Mouse (Mus musculus) CH12.LX (cell line): ENCODE measurements around the gene Bst1.

Source experiments
- CHD2 ChIP-seq: IDR thresholded peaks from 2 replicates; pipeline ENCODE4 v1.6.1; 2011; ENCODE audit warnings: low read length, improper control_type of control experiment
- CTCF ChIP-seq, 2 experiments: IDR thresholded peaks in 1 of 2; conservative IDR thresholded peaks in 1 of 2; 2 replicates each; pipeline ENCODE4 v1.5.1; 2011 to 2012; ENCODE audit warnings: low read depth in 2 of 2, low read length in 2 of 2, improper control_type of control experiment in 1 of 2, inconsistent platforms in 1 of 2, mild to moderate bottlenecking in 1 of 2, moderate library complexity in 1 of 2
- ELF1 ChIP-seq: IDR thresholded peaks from 2 replicates; pipeline ENCODE4 v1.6.1; 2014; ENCODE audit warnings: low read depth, mild to moderate bottlenecking, inconsistent platforms, low read length, improper control_type of control experiment
- EP300 ChIP-seq: IDR thresholded peaks from 2 replicates; pipeline ENCODE4 v1.6.1; 2011; ENCODE audit warnings: low read length, improper control_type of control experiment
- MAX ChIP-seq: IDR thresholded peaks from 2 replicates; pipeline ENCODE4 v1.6.1; 2011; ENCODE audit warnings: low read length, improper control_type of control experiment
- MEF2A ChIP-seq: IDR thresholded peaks from 2 replicates; pipeline ENCODE4 v1.6.1; 2014; ENCODE audit warnings: low read depth, mild to moderate bottlenecking, inconsistent platforms, low read length, improper control_type of control experiment, borderline replicate concordance
- NELFE ChIP-seq: IDR thresholded peaks from 2 replicates; pipeline ENCODE4 v1.6.1; 2011; ENCODE audit warnings: low read depth, low read length, improper control_type of control experiment
- POLR2A ChIP-seq: IDR thresholded peaks from 2 replicates; pipeline ENCODE4 v1.6.1; 2011; ENCODE audit warnings: low read depth, mild to moderate bottlenecking, improper control_type of control experiment, low read length

DNA sequence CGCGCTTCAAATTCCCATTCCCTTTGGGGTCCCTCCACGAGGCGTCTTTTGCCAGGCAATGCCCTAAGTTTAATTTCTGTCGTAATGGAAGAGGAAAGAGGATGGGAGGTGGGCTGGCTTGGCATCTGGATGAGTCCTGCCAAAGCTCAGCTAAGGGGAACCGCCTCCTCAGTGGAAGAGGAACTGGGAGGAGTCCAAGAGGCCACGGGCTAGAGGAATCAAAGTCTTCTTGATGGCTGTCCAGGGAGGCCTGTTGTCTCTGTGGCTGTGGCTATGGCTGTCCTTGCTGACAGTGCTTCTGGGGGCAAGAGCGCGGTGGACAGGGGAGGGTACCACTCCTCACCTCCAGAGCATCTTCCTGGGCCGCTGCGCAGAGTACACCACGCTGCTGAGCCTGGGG is at the start of gene Bst1:
- TF ChIP-seq POLR2A = no peak
- no peak for TF ChIP-seq MEF2A
- no peak for TF ChIP-seq CTCF (conservative IDR thresholded peaks at IDR 0.05 in 1 of 2, IDR thresholded peaks at IDR 0.05 in 1 of 2; ENCODE audit: low read depth in 2 of 2, low read length in 2 of 2)
- no peak for TF ChIP-seq EP300
- no peak for TF ChIP-seq ELF1
- no peak for TF ChIP-seq NELFE
- TF ChIP-seq MAX = no peak
- no peak for TF ChIP-seq CHD2
